Mouse (Mus musculus) liver, adult 2 months (tissue): ENCODE measurements around the gene Rnf113a2.

Experiments
- CTCF ChIP-seq: fragments of 200-500 bp; IDR thresholded peaks from 2 replicates; pipeline ENCODE4 v1.5.1; 2011; ENCODE audit warnings: low read depth, low read length, control low read depth
- POLR2A ChIP-seq: fragments of 200-500 bp; IDR thresholded peaks from 2 replicates; pipeline ENCODE4 v1.6.1; 2011; ENCODE audit warnings: low read length, control low read depth; ENCODE audit not compliant: insufficient read depth; ENCODE audit errors: extremely low read depth

GRCm38 (mm10) chr12:84400068-84400467 lies 16.9 kb upstream of the Rnf113a2 start:
- TF ChIP-seq CTCF (no peak), POLR2A (no peak)
